Mouse (Mus musculus) central nervous system, embryonic 11.5 days (tissue): ENCODE data around the gene Olfr1360. TPM values are rescaled to one million over a fixed set of nuclear protein-coding genes. Genes with fewer than 3 reads are reported as not detected.

ENCODE experiments used
- polyA plus RNA-seq: library from polyadenylated mRNA; depleted of rRNA; stranded (reverse); fragments of >200 nt; gene quantifications from 2 replicates; pipeline ENCODE4 v1.2.3, GENCODE M21; 2012; rRNA removed

Olfr1360 gene
- not detected in 2 replicates for polyA plus RNA-seq

GRCm38 (mm10) chr13:21677305-21677704 is at the start of gene Olfr1360:
Gene Olfr1360, minus strand, starts transcription at chr13:21677405.

DNA sequence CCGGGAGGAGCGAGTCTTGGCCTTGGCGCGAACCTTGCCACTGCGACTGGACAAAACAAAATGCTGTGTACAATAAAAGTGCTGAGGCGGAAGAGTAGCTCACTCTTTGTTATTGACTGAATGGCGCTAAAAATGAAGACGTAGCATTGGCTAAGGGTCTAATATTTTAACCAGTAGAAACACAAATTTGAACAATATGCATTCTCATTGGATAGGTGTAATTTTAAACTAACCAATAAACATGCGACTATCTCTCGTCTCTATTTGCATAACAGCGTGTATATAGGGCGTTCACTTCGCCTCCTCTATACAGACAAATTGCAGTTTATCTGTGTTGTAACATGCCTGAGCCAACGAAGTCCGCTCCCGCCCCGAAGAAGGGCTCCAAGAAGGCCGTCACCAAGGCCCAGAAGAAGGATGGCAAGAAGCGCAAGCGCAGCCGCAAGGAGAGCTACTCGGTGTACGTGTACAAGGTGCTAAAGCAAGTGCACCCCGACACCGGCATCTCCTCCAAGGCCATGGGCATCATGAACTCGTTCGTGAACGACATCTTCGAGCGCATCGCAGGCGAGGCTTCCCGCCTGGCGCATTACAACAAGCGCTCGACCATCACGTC is 44.7 kb upstream of the Olfr1360 start, which contains the start of gene Hist1h2bm:
Gene Hist1h2bm (plus strand): TSS at position 288 of the 616 bp plus-strand sequence.

GRCm38 (mm10) chr13:21717397-21718357 is 40.5 kb upstream of the Olfr1360 start, which contains the start of gene Hist1h3h:
Gene Hist1h3h, plus strand, starts transcription at chr13:21717659.

GRCm38 (mm10) chr13:21715864-21716539 is 38.8 kb upstream of the Olfr1360 start, which contains the start of the genes Hist1h2bl and Hist1h2ai:
Gene Hist1h2bl, minus strand, starts transcription at chr13:21716143.
Gene Hist1h2ai, plus strand, starts transcription at chr13:21716422.

DNA sequence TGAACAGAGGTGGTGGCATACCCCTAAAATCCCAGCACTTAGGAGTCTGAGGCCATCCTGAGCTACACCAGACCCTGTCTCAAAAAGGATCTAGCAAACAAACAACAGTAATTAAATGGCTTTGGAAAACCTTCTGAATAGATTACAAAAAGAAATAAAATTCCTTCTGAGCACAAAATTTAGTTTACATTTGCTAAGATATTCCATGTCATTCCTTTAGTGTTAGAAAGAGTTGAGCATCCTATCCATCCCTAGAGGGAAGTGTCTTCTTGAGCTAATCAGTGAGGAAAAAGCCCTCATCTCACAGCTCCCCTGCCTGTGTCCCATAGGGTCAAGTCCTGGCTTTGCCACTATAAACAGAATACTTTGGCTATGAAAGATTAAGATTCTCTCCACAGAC is 20.6 kb upstream of the Olfr1360 start, which contains the start of gene Olfr1359:
Gene Olfr1359 (plus strand): TSS at position 301 of the 400 bp plus-strand sequence.

GRCm38 (mm10) chr13:21663286-21663685 is 13.9 kb downstream of the Olfr1360 start, which contains the start of gene Olfr1361:
Gene Olfr1361, minus strand, starts transcription at chr13:21663386.

DNA sequence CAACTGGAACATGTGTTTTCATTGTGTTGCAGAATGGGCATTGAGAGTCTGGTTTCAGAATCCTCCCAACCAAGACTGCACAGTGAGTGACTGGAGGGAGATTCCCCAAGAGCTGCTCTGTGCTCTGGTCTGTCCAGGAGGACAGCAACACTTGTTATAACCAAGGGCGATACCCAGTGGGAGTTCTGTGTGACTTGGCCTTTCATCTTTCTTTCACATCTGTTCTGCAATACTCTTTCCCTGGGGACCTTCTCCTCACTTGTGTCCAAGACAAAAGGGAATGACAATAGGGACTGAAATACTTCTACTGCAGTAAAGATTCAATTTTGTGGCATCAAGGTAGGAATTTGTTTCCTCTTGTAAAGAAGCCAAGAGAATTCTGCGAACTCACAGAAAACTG is 34.8 kb downstream of the Olfr1360 start, which contains the start of gene Olfr11:
Gene Olfr11 (minus strand): TSS at position 101 of the 400 bp plus-strand sequence.

Other genes with a start within 250 kb of the Olfr1360 start
- 5.8 and 6.0 TPM in 2 replicates for gene Pgbd1, start 236.3 kb downstream of the Olfr1360 start, polyA plus RNA-seq
- 21.4 and 41.4 TPM in 2 replicates for gene Zscan26, start 223.7 kb downstream of the Olfr1360 start, polyA plus RNA-seq
- 1.1 and 1.3 TPM in 2 replicates for gene Nkapl, start 208.9 kb downstream of the Olfr1360 start, polyA plus RNA-seq
- 2.7 and 3.2 TPM in 2 replicates for gene Zkscan4, start 198.5 kb downstream of the Olfr1360 start, polyA plus RNA-seq
- gene Gm10065, start 198.0 kb downstream of the Olfr1360 start, polyA plus RNA-seq = not detected in 2 replicates
- 0.16 and 0.34 TPM in 2 replicates for gene AK157302, start 182.2 kb downstream of the Olfr1360 start, polyA plus RNA-seq
- gene Gm11273, start 176.0 kb downstream of the Olfr1360 start, polyA plus RNA-seq = 2.2 and 4.0 TPM in 2 replicates
- 6.1 and 13.8 TPM in 2 replicates for gene Zkscan8, start 146.3 kb downstream of the Olfr1360 start, polyA plus RNA-seq
- not detected in 2 replicates for gene Olfr1366, start 134.6 kb downstream of the Olfr1360 start, polyA plus RNA-seq
- not detected in 2 replicates for gene Olfr1535, start 117.5 kb downstream of the Olfr1360 start, polyA plus RNA-seq
- gene Olfr1364, start 95.6 kb downstream of the Olfr1360 start, polyA plus RNA-seq = not detected in 2 replicates
- not detected in 2 replicates for gene Olfr1362, start 63.4 kb downstream of the Olfr1360 start, polyA plus RNA-seq
- gene Olfr11, start 34.9 kb downstream of the Olfr1360 start, polyA plus RNA-seq = 0.01 TPM in 1 of 2 replicates, not detected in the other
- not detected in 2 replicates for gene Olfr1361, start 14.0 kb downstream of the Olfr1360 start, polyA plus RNA-seq
- gene Olfr1359, start 20.7 kb upstream of the Olfr1360 start, polyA plus RNA-seq = not detected in 2 replicates
- gene Hist1h2bl, start 38.7 kb upstream of the Olfr1360 start, polyA plus RNA-seq = 18.0 and 18.2 TPM in 2 replicates
- gene Hist1h2ai, start 39.0 kb upstream of the Olfr1360 start, polyA plus RNA-seq = 15.1 and 39.4 TPM in 2 replicates
- gene Hist1h3h, start 40.3 kb upstream of the Olfr1360 start, polyA plus RNA-seq = 39.3 and 62.8 TPM in 2 replicates
- 9.2 and 22.6 TPM in 2 replicates for gene Hist1h2bm, start 44.6 kb upstream of the Olfr1360 start, polyA plus RNA-seq
- 11.9 and 16.4 TPM in 2 replicates for gene Hist1h4j, start 57.7 kb upstream of the Olfr1360 start, polyA plus RNA-seq
- gene Hist1h4k, start 73.1 kb upstream of the Olfr1360 start, polyA plus RNA-seq = 29.0 and 72.0 TPM in 2 replicates
- 32.6 and 49.5 TPM in 2 replicates for gene Hist1h2ak, start 76.4 kb upstream of the Olfr1360 start, polyA plus RNA-seq
- gene Hist1h2bn, start 76.7 kb upstream of the Olfr1360 start, polyA plus RNA-seq = 14.7 and 18.0 TPM in 2 replicates
- gene Hist1h1b, start 103.2 kb upstream of the Olfr1360 start, polyA plus RNA-seq = 8.9 and 15.5 TPM in 2 replicates
- 45.2 and 84.3 TPM in 2 replicates for gene Hist1h3i, start 106.0 kb upstream of the Olfr1360 start, polyA plus RNA-seq
- 11.9 and 22.1 TPM in 2 replicates for gene Hist1h2an, start 109.8 kb upstream of the Olfr1360 start, polyA plus RNA-seq
- 1.1 and 3.4 TPM in 2 replicates for gene Hist1h2bp, start 110.1 kb upstream of the Olfr1360 start, polyA plus RNA-seq
- 18.6 and 19.5 TPM in 2 replicates for gene Hist1h2bq, start 132.8 kb upstream of the Olfr1360 start, polyA plus RNA-seq
- gene Hist1h2ao, start 133.1 kb upstream of the Olfr1360 start, polyA plus RNA-seq = 1.2 TPM in 1 of 2 replicates, not detected in the other
- gene Hist1h4m, start 134.3 kb upstream of the Olfr1360 start, polyA plus RNA-seq = 38.4 TPM in 1 of 2 replicates, not detected in the other
- 25.3 and 35.4 TPM in 2 replicates for gene Hist1h4n, start 154.8 kb upstream of the Olfr1360 start, polyA plus RNA-seq
- 59.8 and 81.8 TPM in 2 replicates for gene Hist1h2ap, start 156.1 kb upstream of the Olfr1360 start, polyA plus RNA-seq
- 8.4 and 17.0 TPM in 2 replicates for gene Hist1h2br, start 156.3 kb upstream of the Olfr1360 start, polyA plus RNA-seq